Mouse (Mus musculus): ENCODE measurements around the gene Tenm4.

The Tenm4 gene

GRCm38 (mm10) chr7:96524486-96525205 is 353.6 kb downstream of the Tenm4 start:
- DNase-seq (ENCODE audit: low spot score in 2 of 2): peak; percentile 40 to 47

DNA sequence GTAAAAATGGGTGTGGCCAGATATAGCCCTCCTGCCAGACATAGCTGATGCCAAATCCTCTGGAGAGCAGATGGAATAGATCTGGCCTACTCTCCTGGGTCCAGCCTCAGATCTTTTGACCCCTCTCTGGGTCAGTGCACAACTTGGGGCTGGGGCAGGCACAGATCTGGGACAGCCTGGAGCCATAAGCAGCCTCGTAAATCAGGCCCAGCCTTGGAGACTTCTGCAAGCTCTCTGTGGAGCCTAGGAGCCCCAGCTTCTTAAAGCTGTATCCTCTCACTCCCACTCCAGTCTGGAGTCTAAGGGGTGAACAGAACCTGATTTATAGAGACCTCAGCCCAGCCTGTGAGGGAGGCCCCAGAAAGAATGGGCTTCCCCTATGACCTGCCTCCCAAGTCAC is 354.3 kb downstream of the Tenm4 start:
- DNase-seq (ENCODE audit: low spot score in 2 of 2): no peak

DNA sequence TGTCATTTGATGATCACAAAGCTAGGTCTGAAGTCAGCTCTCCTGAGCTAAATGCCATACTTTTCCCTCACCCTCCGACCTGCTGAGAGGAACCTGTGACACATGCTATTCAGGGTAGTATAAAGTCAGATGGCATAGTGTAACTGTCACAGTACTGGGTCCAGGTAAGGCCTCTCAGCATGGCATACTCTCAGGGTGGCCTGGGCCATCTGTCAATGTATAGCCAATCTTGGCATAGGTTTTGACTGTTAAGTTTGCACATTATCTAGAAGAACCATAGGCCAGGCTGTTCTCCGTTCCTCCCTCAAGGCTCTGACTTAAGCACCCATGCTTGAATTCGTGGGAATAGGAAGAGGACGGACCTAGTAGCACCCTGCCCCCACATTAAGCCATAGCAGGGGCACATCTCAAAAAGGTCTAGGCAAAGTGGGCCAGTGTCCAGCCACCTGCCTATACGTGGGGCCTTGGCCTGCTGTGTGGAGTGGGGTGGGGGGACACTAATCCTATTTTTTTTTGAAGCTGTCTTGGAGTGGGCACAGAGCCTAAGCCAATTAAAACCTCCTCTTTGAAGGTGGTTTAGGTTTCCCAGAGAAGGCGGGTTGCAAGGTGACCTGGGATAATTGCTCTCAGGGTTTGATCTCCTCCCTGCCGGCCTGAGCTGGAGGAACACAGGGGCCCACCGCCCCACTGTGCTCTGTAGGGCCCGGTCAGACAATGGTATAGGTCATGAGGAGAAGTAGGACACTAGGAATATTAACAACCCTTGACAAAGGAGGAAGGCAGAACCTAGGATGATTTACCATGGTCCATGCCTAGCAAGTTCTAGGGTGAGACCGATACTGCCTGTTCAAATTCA is 359.8 kb downstream of the Tenm4 start:
- DNase-seq (ENCODE audit: low spot score in 2 of 2): no peak

DNA sequence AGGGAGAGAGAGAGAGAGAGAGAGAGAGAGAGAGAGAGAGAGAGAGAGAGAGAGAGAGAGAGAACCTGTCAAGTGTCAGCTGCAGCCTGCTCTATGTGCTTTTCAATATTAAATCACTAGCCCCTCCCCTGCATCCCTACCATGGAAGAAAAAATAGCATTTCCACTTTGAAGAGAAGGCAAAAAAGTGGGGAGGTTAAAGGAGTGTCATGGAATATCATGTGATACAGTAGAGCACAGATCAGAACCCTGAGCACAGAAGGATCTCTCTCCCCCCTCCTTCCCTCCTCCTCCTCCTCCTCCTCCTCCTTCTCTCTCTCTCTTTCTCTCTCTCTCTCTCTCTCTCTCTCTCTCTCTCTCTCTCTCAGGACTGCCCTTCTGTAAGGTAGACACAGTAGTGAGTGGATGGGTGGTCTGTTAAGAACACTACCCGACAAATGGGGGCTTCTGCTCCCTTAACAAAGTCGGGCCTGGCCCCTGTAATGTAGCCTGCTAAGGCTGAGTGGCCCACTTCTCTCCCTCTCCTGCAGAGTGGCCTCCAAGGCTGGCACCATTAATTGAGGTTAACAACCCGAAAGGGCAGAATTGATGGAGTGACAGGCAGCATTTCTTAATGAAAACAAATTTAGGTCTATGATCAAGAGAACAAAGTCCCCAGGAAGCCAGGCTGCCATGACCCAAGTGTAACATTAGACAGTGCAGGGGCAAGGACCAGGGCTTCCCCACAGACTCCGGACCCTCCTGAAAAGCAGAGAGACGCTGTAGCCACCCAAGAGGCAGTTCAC is 361.1 kb downstream of the Tenm4 start:
- DNase-seq (ENCODE audit: low spot score in 2 of 2): no peak

GRCm38 (mm10) chr7:96532804-96533400 is 361.9 kb downstream of the Tenm4 start:
- DNase-seq (ENCODE audit: low spot score in 2 of 2): no peak

GRCm38 (mm10) chr7:96536313-96536880 is 365.4 kb downstream of the Tenm4 start:
- no peak for DNase-seq (ENCODE audit: low spot score in 2 of 2)

DNA sequence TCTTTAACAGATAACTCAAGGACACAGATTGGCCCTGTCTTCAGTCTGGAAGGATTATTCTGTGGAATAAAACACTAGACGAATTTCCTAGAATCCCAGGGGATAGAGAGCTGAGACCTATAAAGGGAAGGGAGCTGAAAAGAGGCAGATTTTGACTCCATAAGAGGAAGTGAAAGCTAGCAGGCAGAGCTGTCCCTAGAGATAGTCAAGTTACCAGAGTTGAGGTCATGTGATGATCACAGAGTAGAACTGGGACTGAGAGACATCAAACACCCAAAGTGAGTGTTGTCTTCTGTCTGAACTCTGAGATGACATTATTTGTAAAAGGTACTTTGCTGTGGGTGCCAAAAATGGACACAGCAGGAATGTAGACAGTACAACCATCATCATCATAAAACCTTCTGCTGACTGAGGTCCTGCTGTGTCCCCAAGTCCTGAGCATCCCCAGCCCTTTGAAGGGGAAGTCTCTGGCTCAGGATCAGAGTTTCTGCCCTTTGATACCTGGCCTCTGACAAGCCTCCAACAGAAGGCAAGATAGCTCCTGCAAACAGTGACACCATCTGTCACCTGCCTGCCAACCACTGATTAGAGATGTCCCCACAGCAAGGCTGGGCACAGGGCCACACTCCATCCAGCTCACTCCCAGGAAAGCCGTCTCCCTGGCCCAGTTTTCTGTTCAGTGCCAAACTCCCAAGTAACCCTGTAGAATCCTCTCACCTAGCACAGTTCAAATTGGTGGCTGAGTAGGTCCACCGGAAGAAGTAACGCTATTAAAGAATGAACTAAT is 368.4 kb downstream of the Tenm4 start:
- DNase-seq (ENCODE audit: low spot score in 2 of 2): no peak

GRCm38 (mm10) chr7:96540458-96541096 is 369.5 kb downstream of the Tenm4 start:
- no peak for DNase-seq (ENCODE audit: low spot score in 2 of 2)

DNA sequence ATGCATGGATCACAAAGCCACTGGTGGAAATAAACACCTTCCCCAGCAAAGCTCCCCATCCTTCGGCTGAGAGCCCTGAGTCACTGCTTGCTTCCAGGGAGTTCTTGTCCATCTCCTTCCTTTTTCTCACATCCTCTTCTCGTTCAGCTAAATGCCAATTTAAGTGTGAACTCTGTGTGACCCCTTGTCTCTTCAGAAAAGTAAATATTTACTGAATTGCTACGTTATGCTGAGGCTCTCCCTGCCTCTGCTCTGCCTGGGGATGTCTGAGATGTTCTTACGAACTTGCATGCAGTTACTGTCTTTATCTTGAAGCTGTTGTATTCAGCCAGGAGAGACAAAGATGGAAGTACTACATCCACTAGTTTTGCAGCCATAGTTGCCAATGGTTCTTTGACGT is 374.9 kb downstream of the Tenm4 start:
- DNase-seq (ENCODE audit: low spot score in 2 of 2): no peak

GRCm38 (mm10) chr7:96551809-96552208 is 380.8 kb downstream of the Tenm4 start:
- DNase-seq (ENCODE audit: low spot score in 2 of 2): no peak

DNA sequence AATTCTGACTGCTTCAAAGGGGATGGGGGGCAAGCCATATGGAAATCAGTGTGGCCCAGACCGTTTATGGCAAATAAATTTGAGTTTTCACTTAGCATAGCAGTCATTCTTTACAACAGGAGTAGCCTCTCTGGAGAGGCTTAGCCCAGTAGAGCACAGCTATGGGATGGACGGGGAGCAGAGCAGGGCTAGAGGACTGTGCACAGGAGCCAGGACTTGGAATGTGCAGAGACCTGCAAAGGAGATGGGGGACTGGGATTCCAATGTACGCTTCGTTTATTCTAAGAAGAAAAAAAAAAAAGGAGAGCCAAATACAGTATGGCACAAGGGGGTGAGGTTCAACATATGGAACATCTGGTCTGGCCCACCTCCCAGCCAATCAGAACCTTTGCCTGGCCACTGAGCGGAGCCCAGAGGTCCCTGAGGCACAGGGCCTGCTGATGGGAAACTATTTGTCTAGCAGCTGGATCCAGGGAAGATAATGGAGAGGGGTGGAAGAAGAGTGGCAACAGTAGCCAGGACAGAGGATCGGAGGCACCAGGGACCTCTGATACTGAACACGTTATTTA is 381.3 kb downstream of the Tenm4 start:
- no peak for DNase-seq (ENCODE audit: low spot score in 2 of 2)

DNA sequence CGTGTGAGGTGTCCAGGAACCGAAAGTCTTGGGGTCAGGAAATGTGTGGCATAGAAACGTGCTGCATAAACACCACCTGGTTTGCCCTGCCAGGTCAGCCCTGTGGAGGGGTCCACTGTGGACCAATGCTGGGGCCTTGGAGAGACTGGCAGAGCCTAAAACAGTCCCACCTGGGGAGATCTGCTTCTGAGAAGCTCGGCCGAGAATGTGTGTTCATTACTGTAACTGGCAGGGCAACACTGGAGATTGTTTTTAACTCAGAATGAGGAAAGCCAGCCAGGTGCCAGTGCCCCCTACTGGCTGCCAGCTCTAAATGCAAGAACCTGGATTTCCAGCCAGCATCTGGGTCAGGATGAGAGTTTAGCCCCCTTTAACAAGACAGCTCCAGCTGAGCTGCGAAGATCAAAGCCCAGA is 383.2 kb downstream of the Tenm4 start:
- DNase-seq (ENCODE audit: low spot score in 2 of 2): peak; percentile 55 to 57

DNA sequence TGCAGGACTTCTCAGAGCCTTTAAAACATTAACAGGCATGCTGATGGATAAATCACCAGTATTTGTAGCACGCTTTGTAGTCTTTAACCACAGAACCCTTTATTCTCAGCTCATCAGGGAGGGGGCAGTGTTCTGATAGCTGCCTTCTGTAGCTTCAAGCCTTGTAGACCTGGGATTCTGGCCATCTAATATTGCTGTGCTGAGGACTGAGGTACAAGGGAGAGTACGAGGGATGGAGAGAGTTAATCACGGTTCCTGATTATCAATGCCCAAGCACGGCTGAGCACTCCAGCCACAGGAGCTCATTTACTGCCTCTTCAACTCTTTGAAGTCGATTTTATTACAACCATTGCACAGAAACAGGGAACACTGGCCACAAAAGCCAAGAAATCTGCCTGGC is 384.2 kb downstream of the Tenm4 start:
- no peak for DNase-seq (ENCODE audit: low spot score in 2 of 2)

GRCm38 (mm10) chr7:96556756-96557155 is 385.7 kb downstream of the Tenm4 start:
- no peak for DNase-seq (ENCODE audit: low spot score in 2 of 2)

DNA sequence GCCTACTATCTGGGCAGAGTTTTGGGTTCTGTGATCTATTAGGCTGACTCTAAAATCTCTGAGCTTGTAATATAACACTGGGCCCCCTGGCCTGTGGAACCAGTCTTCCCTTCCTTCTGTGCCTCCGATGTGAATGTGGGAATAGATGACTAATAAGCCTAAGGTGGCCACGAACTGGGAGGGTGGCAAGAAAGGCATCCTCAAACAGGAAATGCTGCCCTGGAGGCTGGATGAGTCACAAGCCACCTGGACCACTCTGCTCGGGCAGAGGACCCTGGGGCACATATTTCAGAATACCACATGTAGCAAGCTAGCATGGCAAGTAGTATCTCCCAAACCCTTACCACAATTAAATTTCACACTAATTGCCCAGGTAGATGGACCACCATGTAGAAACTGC is 391.8 kb downstream of the Tenm4 start:
- DNase-seq (ENCODE audit: low spot score in 2 of 2): no peak

DNA sequence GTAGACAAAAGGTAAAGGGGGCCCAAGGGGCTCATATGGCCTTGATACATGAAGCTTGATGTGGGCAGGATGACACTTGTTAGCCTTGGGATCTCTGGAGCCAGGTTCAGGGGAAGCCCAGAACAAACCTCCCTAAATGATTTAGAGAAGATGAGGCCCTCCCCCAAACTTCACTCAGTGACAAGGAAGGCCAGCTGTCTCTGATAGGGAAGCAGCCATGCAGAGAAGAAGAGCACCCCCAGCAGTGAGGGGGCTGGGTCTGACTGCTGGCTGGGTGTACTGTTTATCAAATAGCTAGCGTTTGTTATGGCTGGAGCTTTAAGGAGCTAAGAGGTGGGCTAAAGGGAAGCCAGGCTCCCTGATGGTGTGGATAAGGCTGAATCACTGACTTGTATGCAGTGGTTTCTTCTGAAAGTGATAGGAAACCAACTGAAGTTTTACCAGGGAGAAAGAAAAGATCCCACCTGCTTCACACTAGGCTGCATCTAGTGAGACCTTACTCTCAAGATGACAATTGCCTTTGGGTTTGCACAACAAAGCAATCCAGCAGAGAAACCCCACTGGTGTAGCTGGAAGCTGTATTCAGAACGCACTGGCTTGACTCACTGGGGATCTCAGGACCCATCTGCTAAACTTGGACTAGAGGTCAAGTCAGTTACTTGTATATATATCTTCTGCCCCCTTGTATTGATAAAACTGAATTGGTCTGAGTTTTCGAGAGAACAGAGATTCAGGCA is 392.5 kb downstream of the Tenm4 start:
- DNase-seq (ENCODE audit: low spot score in 2 of 2): no peak

DNA sequence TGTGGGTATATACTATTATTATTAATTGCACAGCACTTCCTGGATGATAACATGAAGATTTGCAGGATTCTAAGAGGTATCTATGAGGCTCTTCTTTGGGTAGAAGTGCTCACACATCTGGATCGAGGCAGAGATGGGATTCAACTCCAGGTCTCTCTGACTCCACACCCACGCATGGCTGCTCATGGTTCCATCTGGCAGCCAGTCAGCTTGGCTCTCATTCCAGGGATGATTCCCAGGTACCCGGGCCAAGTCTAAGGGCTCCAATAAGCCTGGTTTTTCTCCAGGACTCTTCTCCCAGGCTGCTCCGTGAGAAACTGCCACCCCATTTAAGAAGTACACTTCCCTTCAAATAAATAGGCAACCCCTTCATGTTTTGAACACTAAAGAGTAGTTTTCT is 394.8 kb downstream of the Tenm4 start:
- DNase-seq (ENCODE audit: low spot score in 2 of 2): peak; percentile 36 to 43

GRCm38 (mm10) chr7:96566260-96566659 is 395.2 kb downstream of the Tenm4 start:
- DNase-seq (ENCODE audit: low spot score in 2 of 2): peak; percentile 40 to 54

- no peak for DNase-seq (ENCODE audit: low spot score in 2 of 2)
These were observed 397.0 kb downstream of the Tenm4 start for GRCm38 (mm10) chr7:96568034-96568433.

All from right cerebral cortex, adult 2 months (tissue).